8 mouse cellular contexts compared by ENCODE assay signal in genomic region chr9:30299844-30300243, GRCm38 (mm10).
DNase-seq lines count a peak whose midpoint lies in the region; ATAC-seq lines count a peak whose summit lies in the region.

No protein-coding gene starts in this region.

- peak; percentile 34 for DNase-seq in gastrocnemius, postnatal 10 days
- no peak for DNase-seq in gastrocnemius, adult 8-10 months (ENCODE audit: low spot score in 2 of 2)
- DNase-seq in 416B (ENCODE audit: low read depth) = peak; percentile 15
- DNase-seq in left cerebral cortex, postnatal 36 days (ENCODE audit: low spot score in 2 of 2) = peak; percentile 56 to 57
- peak; percentile 16 for DNase-seq in ovary, postnatal 36 days (ENCODE audit: low spot score)

- intact Hi-C loops in left cerebral cortex, postnatal 36 days (cut with DNase I) = loop anchor here (5.0 kb wide), 1 partner anchor 298 kb away; no protein-coding TSS in a partner anchor

- ATAC-seq in cerebellum, adult (ENCODE audit: insufficient number of reproducible peaks, low FRiP score, low TSS enrichment) = peak; percentile 56; the same call in 1 of the 2 replicates
- peak; percentile 70; the same call in 1 of the 2 replicates for ATAC-seq in frontal cortex, adult (ENCODE audit: low TSS enrichment)
- ATAC-seq in granulocyte monocyte progenitor cell, adult 5-6 weeks (replicated peaks; ENCODE audit: poor library complexity, severe bottlenecking) = no peak

Comparison
In these comparisons a context has a peak if more than half of its experiments do, and no peak if none do; other contexts are left out.
1. DNase-seq: peak in gastrocnemius, postnatal 10 days (single experiment), 416B (single experiment), left cerebral cortex, postnatal 36 days (2 of 2) and ovary, postnatal 36 days (single experiment); none in gastrocnemius, adult 8-10 months (0 of 2).